Mouse (Mus musculus) lung, embryonic 14.5 days (tissue): ENCODE data around the gene Slc2a6. TPM values are rescaled to one million over a fixed set of nuclear protein-coding genes. Genes with fewer than 3 reads are reported as not detected.

ENCODE experiments used
- ATAC-seq: fragments of 200-750 bp; cut with Nextera tagmentation; 2 replicates; pipeline ENCODE4 v1.8.0; 2017; ENCODE audit warnings: mild to moderate bottlenecking, moderate TSS enrichment, moderate library complexity; ENCODE audit not compliant: insufficient read depth
- DNase-seq: peaks from one replicate; pipeline ENCODE4 v3.0.0-alpha.2; 2015
- H3K27ac ChIP-seq: fragments of 300-500 bp; sonication (generic); 2 replicates; pipeline ENCODE4 v1.5.1; 2014; ENCODE audit warnings: low read depth, mild to moderate bottlenecking, moderate library complexity
- H3K27me3 ChIP-seq: fragments of 300-500 bp; sonication (generic); 2 replicates; pipeline ENCODE4 v1.6.1; 2014; ENCODE audit warnings: low read length, control low read depth; ENCODE audit not compliant: insufficient read depth
- H3K36me3 ChIP-seq: fragments of 300-500 bp; sonication (generic); 2 replicates; pipeline ENCODE4 v1.6.1; 2014; ENCODE audit warnings: control low read depth; ENCODE audit not compliant: insufficient read depth
- H3K4me1 ChIP-seq: fragments of 300-500 bp; sonication (generic); 2 replicates; pipeline ENCODE4 v1.6.1; 2014; ENCODE audit warnings: antibody characterized with exemption, control low read depth; ENCODE audit not compliant: insufficient read depth
- H3K4me2 ChIP-seq: fragments of 300-500 bp; sonication (generic); 2 replicates; pipeline ENCODE4 v1.6.1; 2014; ENCODE audit warnings: mild to moderate bottlenecking
- H3K4me3 ChIP-seq: fragments of 300-500 bp; sonication (generic); 2 replicates; pipeline ENCODE4 v1.5.1; 2014; ENCODE audit warnings: low read depth, low read length
- H3K9ac ChIP-seq: fragments of 300-500 bp; sonication (generic); 2 replicates; pipeline ENCODE4 v1.6.1; 2014
- H3K9me3 ChIP-seq: fragments of 300-500 bp; sonication (generic); 2 replicates; pipeline ENCODE4 v1.6.1; 2016; ENCODE audit warnings: low read depth, low read length, control low read depth
- CTCF ChIP-seq: IDR thresholded peaks from 2 replicates; pipeline ENCODE4 v1.5.1; 2016; ENCODE audit warnings: antibody characterized with exemption, low read depth
- WGBS: fragments of 180-500 bp; shearing (Covaris S2); extraction: QIAGEN DNeasy Blood & Tissue Kit; methylation state at CpG from one replicate; pipeline ENCODE4 v1.1.7; 2014; 5-methylcytosine and 5-hydroxymethylcytosine counted together
- polyA plus RNA-seq: library from polyadenylated mRNA; unstranded; fragments of >200 nt; fragmentation: Nextera tagmentation; extraction: Ambion mirVana; gene quantifications from 2 replicates; pipeline ENCODE4 v1.2.1, GENCODE M21; 2014

Gene Slc2a6
- polyA plus RNA-seq, 1 experiment from 2014 or later = 0.28 TPM

GRCm38 (mm10) chr2:27024136-27024535 lies 3.7 kb downstream of the Slc2a6 start:
- Histone ChIP-seq H3K36me3 (peaks cover 7% of the 10 kb centered on the region), H3K9ac (no peak overlapping the region), H3K27ac (no peak overlapping the region), H3K27me3 (0 out of 2 replicates have a peak, but pooled peaks cover 8% of the 10 kb centered on the region), H3K4me2 (no peak overlapping the region), H3K4me1 (peaks cover 3% of the 10 kb centered on the region; the same call in 1 of the 2 replicates), H3K9me3 (no peaks in the 10 kb centered on the region), H3K4me3 (no peak overlapping the region)
- WGBS = 78% methylated on average over 14 of the region's 14 CpGs
- no peak for ATAC-seq
- no peak for DNase-seq
- no peak for TF ChIP-seq CTCF

- Histone ChIP-seq H3K4me2 (no peak overlapping the region), H3K27ac (no peak overlapping the region), H3K4me1 (no peaks in the 10 kb centered on the region), H3K4me3 (no peak overlapping the region), H3K9ac (no peak overlapping the region), H3K9me3 (no peaks in the 10 kb centered on the region), H3K27me3 (0 out of 2 replicates have a peak, but pooled peaks cover 3% of the 10 kb centered on the region), H3K36me3 (peaks cover 22% of the 10 kb centered on the region)
- DNase-seq (no peak), ATAC-seq (no peak)
- no peak for TF ChIP-seq CTCF
- WGBS = 69% methylated on average over 6 of the region's 6 CpGs
Measured at GRCm38 (mm10) chr2:27022612-27023011, 5.2 kb downstream of the Slc2a6 start.

- H3K9ac ChIP-seq = no peak overlapping the region
- DNase-seq (no peak), ATAC-seq (no peak)
- H3K27ac ChIP-seq = no peak overlapping the region
- H3K9me3 ChIP-seq = no peaks in the 10 kb centered on the region
- no peaks in the 10 kb centered on the region for H3K27me3 ChIP-seq
- H3K4me1 ChIP-seq = no peaks in the 10 kb centered on the region
- peaks cover 36% of the 10 kb centered on the region for H3K36me3 ChIP-seq
- no peak overlapping the region for H3K4me2 ChIP-seq
- no peak overlapping the region for H3K4me3 ChIP-seq
- WGBS = 78% methylated on average over 1 of the region's 1 CpGs
- TF ChIP-seq CTCF = no peak
Measured at GRCm38 (mm10) chr2:27021103-27021502, 6.7 kb downstream of the Slc2a6 start.

- 88% methylated on average over 2 of the region's 2 CpGs for WGBS
- no peaks in the 10 kb centered on the region for H3K4me1 ChIP-seq
- no peak for TF ChIP-seq CTCF
- H3K9ac ChIP-seq = no peak overlapping the region
- peaks cover 51% of the 10 kb centered on the region for H3K36me3 ChIP-seq
- no peaks in the 10 kb centered on the region for H3K9me3 ChIP-seq
- no peak overlapping the region for H3K4me3 ChIP-seq
- no peak overlapping the region for H3K4me2 ChIP-seq
- H3K27ac ChIP-seq = no peak overlapping the region
- H3K27me3 ChIP-seq = no peaks in the 10 kb centered on the region
- no peak for DNase-seq
- no peak for ATAC-seq
Measured at GRCm38 (mm10) chr2:27019530-27019929, 8.3 kb downstream of the Slc2a6 start.

GRCm38 (mm10) chr2:27017802-27018201 lies 10.0 kb downstream of the Slc2a6 start:
- peak; percentile 36; the same call in 1 of the 2 replicates for ATAC-seq
- no peak overlapping the region for H3K9ac ChIP-seq
- no peak overlapping the region for H3K4me2 ChIP-seq
- WGBS = 48% methylated on average over 5 of the region's 5 CpGs
- DNase-seq = peak; percentile 84
- no peak overlapping the region for H3K27ac ChIP-seq
- no peaks in the 10 kb centered on the region for H3K9me3 ChIP-seq
- no peaks in the 10 kb centered on the region for H3K4me1 ChIP-seq
- peaks cover 65% of the 10 kb centered on the region for H3K36me3 ChIP-seq
- H3K27me3 ChIP-seq = no peaks in the 10 kb centered on the region
- TF ChIP-seq CTCF = peak; percentile 94
- H3K4me3 ChIP-seq = no peak overlapping the region

- H3K27me3 ChIP-seq = no peaks in the 10 kb centered on the region
- H3K9me3 ChIP-seq = no peaks in the 10 kb centered on the region
- WGBS = under 1% methylated on average over 43 of the region's 43 CpGs
- H3K4me1 ChIP-seq = no peaks in the 10 kb centered on the region; the same call in 1 of the 2 replicates
- TF ChIP-seq CTCF = no peak
- peak; percentile 93 for DNase-seq
- peak within 1 kb of the TSS; percentile 58 for H3K27ac ChIP-seq
- H3K4me3 ChIP-seq = peak within 1 kb of the TSS; percentile 65
- peak; percentile 97 for ATAC-seq
- H3K4me2 ChIP-seq = peak within 1 kb of the TSS; percentile 63
- H3K9ac ChIP-seq = peak within 1 kb of the TSS; percentile 80
- peaks cover 16% of the 10 kb centered on the region for H3K36me3 ChIP-seq
Measured at GRCm38 (mm10) chr2:27009714-27010244, 18.0 kb downstream of the Slc2a6 start, which contains the start of gene Cacfd1. TSS of gene Cacfd1 (plus strand) at chr2:27009926.

GRCm38 (mm10) chr2:27007701-27008100 lies 20.1 kb downstream of the Slc2a6 start:
- no peaks in the 10 kb centered on the region for H3K27me3 ChIP-seq
- no peak overlapping the region for H3K4me2 ChIP-seq
- no peak overlapping the region for H3K9ac ChIP-seq
- ATAC-seq (no peak), DNase-seq (no peak)
- no peak for TF ChIP-seq CTCF
- H3K36me3 ChIP-seq = no peaks in the 10 kb centered on the region
- H3K27ac ChIP-seq = no peak overlapping the region
- no peak overlapping the region for H3K4me3 ChIP-seq
- H3K4me1 ChIP-seq = no peaks in the 10 kb centered on the region; the same call in 1 of the 2 replicates
- H3K9me3 ChIP-seq = no peaks in the 10 kb centered on the region
- WGBS = 60% methylated on average over 7 of the region's 7 CpGs
